Mouse (Mus musculus) kidney, postnatal 25 days (tissue): ENCODE data around the gene Plpp2.
A peak's percentile ranks its signal among the peaks of the same experiment; 100 is the strongest.

ENCODE experiments used
- DNase-seq, 2 experiments: peaks; one replicate each; pipeline ENCODE4 v3.0.0; 2021; ENCODE audit warnings: mixed read lengths in 2 of 2

Plpp2 gene

DNA sequence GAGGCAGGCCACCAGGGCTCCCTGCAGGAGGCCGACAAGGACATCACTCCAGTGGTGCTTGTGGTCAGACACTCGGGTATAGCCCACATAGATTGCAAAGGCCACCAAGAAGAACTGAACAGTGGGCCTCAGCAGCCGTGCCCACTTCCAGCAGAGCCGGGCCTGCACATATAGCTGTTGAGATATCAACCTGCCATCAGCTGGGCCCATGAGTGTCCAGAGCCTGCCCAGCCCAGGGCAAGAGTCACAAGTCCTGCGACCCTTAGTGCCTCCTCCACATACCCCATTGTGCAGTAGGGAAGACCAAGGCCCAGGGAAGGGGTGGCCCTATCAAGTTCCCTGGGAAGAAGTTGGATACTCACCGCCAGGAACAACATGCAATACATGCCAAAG lies 6.1 kb downstream of the Plpp2 start:
- DNase-seq = no peak

DNA sequence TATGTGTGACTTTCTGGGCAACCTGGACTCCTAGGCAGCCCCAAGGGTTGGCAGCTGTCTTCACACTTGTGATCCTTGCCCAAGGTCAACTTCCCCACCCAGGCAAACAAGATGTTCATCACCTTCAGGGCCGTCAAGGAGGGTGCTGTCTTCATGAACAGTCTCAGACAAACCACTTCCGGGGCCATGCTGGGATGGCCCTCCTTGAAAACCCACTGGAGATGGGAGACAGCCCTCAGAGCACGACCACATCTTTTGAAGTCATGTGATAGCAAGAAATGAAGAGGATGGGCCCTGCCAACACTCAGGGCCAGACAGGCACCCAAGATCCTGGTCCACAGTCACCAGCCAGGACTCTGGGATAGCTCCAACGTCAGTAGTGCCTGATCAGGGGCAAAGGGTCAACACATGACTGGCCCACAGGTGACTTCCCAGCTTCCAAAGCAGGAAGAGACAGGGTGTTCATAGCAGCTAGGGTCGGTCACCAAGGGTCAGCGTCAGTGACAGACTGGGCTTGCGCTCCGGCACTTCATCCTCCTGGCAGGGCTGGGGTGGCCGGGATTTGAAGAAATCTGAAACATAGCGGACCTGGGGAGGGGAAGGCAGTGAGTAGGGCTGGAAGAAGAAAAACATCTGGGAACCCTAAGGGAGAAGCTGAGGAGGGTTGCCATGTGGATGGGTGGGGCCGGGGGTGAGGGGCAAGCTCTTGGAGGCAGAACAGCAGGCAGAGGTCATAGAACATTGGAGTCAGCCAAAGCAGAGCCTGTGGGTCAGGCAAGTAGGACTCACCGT lies 6.7 kb downstream of the Plpp2 start:
- no peak for DNase-seq

DNA sequence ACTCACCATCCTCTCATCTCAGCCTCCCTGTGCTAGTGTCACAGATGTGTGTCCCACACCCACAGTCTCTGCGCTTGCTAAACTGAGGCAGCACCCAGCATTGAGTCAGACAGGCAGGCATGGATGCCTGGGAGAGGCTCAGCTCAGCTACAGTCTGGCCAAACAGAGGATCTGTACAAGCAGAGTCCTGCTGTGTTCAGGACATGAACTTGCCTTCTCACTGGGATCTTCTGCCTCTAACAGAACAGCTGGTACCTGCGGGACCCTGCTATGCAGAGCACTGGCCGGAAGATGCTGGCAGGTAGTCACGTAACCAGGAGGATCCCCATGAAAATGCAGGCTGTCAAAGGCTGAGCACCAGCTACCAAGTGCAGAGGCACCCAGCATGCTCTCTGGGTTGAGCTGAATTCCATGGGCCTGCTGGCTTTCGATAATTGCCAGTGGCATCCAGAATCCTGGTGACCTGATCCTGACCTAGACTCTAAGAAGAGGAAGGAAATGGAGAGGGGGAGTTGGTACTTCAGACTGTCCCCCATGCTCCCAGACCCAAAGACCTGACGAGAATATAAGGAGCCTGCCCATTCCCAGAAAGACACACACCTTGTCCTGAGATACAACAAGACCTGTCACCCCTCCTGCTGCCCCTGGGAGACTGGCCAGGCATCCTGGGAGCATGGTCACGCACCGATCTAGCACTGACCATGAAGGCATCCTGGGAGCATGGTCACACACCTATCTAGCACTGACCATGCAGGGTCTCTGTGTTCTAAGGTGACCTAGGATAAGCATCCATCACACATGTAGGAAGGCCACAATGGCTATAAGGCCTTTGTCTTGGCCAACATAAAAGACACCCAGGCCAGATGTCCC lies 7.9 kb downstream of the Plpp2 start:
- DNase-seq = no peak

DNA sequence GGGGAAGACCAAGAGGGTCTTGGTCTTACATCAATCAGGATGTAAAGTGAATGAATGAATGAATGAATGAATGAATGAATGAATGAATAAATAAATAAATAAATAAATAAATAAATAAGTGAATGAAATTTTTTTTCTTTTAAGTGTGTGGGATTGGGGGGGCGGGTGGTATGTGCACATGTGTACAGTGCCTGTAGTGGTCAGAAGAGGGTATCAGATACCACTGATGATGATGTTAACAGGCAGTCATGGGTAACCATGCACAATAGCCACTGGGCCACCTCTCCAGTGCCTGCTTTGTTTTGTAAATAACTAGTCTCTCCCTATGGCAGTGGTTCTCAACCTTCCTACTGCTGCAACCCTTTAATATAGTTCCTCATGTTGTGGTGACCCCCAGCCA lies 9.2 kb downstream of the Plpp2 start:
- DNase-seq = no peak

DNA sequence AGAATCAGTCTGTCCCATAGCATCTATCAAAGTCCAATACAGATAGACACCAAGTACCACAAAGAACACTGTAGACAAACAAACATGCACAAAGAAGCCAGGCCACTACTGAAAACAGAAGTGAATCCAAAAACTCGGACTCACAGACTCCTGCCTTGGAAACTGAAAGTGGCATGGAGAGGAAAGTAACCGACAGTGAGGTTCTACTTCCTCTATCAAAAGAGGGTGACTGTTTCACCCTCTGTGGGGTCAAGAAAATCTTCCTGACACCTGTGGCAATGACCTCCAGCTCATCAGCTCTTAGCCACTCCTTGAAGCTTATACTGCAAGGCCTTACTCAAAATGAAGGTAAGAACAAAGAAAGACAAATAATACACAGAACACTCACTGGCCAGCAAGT lies 26.9 kb downstream of the Plpp2 start:
- no peak for DNase-seq

DNA sequence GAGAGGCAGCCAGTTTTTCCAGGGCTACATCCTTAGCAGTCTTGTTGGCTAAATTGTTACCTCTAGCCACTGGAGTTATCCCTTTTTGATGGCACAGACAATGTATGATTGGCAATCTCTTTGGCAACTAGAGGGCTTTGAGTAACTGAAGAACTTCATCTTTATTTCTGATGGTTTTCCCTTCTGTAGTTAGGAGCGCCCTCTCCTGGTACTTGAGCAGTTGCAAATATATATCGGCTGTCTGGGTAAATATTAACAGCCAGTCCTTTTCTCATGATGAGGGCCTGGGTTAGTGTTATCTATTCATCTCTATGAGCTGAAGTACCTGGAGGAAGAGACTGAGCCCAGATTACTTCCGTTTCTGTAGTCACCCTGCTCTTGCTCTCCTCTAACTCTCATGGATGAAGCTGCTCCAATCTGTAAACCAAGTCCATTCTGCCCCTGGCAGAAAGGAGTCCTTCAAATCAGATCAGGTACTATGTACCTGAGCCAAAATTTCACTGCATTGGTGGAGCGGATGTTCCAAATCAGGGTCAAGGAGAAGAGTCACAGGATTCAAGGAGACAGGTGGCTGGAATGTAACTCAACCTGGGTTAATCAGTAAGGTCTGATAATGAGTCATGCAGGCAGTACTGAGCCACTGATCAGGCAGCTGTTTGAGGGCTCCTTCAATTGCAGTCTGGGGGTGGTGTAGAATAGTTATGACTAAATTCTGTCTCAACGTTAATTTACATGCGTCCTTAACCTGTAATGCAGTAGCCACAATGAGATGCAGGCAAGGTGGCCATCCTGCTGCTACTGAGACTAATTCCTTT lies 30.6 kb downstream of the Plpp2 start:
- peak in 1 of 2 experiments; percentile 32 for DNase-seq

DNA sequence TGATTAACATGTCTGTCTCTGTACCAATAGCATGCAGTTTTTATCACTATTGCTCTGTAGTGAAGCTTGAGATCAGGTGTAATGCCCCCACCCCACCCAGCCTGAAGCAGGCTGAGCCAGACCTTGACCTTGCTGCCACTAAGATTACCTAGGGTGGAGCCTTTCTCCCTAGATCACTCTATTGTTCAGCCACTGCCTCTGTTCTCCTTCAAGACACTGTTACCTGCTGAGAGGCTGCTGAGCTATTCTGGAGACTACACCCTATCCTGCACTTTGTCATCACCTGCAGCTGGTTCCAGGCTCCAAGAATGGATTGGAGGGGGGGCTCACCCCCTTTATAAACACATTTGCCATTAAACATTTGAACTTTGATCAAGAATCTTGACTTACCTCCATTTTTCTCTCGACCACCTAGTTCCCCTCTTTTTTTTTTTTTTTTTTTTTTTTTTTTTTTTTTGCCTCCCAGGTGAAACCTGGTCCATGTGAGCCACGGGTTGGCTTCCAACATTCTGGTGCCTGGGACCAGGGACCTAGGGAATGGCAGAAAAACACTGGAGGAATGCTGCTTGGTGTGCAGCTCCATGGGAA lies 36.8 kb downstream of the Plpp2 start:
- DNase-seq = no peak

DNA sequence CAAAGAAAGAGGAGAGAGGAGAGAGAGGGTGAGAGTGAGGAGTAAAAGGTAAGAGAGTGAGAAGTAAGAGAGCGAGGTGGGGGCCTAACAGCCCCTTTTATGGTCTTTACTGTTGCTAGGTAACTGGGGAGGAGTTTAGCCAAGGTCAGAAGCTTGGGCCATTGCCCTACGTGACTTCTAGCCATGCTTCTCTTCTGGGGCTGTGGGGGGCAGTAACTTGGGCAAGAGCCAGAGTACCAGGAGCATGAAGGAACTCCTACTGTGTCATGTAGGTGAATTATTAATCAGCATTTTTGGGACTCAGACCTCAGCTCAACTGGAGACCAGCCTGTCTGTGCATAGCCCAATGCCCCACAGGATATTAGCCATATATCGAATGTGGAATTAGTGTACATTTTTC lies 37.7 kb downstream of the Plpp2 start:
- peak; percentile 29 to 75 for DNase-seq
